Mouse (Mus musculus): ENCODE results near the gene Olfr552.
"Not testable (repeated sequence)": the region's sequence is repeated elsewhere in the genome, so short reads cannot be mapped to it uniquely, and the experiment has no call there.

DNA sequence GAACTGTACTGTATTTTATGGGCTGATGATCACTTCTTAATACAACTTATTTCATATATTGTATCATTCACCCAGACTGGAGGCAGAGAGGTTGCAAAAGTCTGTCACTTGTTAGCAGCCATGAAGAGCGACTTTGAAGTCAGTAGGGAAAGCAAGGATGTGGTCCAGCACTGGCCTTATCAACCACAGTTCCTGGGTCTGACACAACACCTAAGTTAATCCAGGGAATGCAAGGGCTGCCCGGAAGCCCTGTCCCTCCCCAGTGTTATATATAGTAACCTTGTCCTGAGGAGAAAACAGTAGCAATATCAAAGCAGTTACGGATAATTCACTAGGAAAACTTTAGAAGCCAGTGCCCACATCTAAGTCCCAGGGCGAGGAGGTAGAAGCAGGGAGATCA lies 47.4 kb downstream of the Olfr552 start:
- TF ChIP-seq CTCF (IDR thresholded peaks at IDR 0.05; ENCODE audit: low read depth, low read length); POLR2A (IDR thresholded peaks at IDR 0.05; ENCODE audit: extremely low read depth, insufficient read depth, low read length): not testable (repeated sequence)

Measured in liver, adult 2 months (tissue).